Mouse (Mus musculus): ENCODE measurements around the gene Nr1d1. TPM values are rescaled to one million over a fixed set of nuclear protein-coding genes. Genes with fewer than 3 reads are reported as not detected.
A peak's percentile ranks its signal among the peaks of the same experiment; 100 is the strongest.
"Not testable (repeated sequence)": the region's sequence is repeated elsewhere in the genome, so short reads cannot be mapped to it uniquely, and the experiment has no call there.

Nr1d1 gene
- polyA plus RNA-seq, 1 experiment, result 156 TPM

DNA sequence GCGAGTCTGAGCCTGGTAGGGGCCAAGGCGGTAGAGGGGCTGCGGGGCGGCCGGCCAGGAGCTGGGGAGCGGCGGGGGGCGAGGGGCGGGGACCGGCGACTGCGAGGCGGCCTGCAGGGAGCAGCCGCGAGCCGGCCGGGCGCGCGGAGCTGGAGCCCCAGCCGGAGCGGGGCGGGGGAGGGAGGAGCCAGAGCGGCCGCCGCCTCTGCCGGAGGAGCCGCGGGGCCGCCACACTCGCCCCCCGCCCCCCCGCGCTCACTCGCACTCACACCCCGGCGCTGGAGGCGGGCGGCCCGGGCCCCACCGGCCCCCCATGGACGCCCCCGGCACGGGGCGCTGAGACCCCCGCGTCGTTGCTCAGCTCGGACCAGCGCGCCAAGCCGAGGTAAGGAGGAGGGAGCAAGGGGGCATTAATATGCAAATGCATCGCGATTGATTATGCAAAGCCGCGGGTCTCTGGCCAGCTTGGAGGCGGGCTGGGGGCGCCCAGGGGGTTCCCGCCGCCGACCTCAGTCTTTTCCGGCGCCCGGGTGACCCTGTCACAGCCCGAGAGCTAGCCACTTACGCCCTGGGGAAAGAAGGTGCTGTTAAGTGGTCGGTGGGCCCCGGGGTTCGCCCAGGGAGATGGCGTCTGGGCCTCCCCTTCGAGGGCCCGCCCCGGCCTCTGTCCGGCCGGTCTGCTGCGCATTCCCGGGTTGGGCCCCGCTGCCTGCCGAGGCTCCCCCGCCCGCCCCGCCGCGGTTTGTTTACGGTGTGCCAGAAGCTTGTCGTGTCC is 33.3 kb downstream of the Nr1d1 start:
- Histone ChIP-seq H3K27ac (ENCODE audit: insufficient read depth, low read length) (peak overlapping the region; percentile 99), H3K4me3 (ENCODE audit: insufficient read depth, low read length) (peak overlapping the region; percentile 55), H3K4me1 (ENCODE audit: control insufficient read depth, insufficient read depth, low read length) (peaks cover 8% of the 10 kb centered on the region)
- TF ChIP-seq CTCF (IDR thresholded peaks at IDR 0.05; ENCODE audit: extremely low read depth, insufficient read depth, low read length), result no peak
- TF ChIP-seq POLR2A (IDR thresholded peaks at IDR 0.05; ENCODE audit: extremely low read depth, insufficient read depth, low read length), result no peak

DNA sequence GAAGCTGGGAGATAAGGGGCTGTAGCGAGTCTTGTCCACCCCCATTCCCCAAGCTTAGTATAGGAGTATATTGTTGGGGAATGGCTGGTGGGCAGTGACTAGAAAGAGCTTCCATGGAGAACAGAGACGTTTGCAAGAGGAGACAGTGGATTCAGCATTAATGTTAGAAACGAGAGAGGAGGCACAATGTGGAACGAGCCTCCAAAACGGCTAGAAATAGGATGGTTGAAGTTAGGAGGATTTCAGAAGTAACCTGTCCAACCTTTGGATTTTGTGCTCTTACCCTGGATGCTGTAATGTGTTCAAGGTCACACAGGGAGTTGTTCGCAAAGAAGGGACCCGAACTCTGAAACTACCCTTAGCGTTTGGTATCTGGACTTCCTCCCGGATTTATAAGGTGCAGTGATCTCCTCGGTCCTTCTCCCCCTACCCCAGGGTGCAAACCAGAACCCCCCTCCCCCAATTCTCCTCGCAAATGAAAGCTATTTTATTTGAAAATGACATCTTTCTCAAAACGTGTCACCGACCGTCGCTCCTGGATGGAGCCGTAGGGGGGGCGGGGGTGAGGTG is 34.0 kb downstream of the Nr1d1 start:
- peak overlapping the region; percentile 43 for H3K27ac ChIP-seq (ENCODE audit: insufficient read depth, low read length)
- H3K4me1 ChIP-seq (ENCODE audit: control insufficient read depth, insufficient read depth, low read length), result peaks cover 5% of the 10 kb centered on the region
- H3K4me3 ChIP-seq (ENCODE audit: insufficient read depth, low read length), result peak overlapping the region; percentile 55
- TF ChIP-seq CTCF (IDR thresholded peaks at IDR 0.05; ENCODE audit: extremely low read depth, insufficient read depth, low read length) (no peak), POLR2A (IDR thresholded peaks at IDR 0.05; ENCODE audit: extremely low read depth, insufficient read depth, low read length) (no peak)

DNA sequence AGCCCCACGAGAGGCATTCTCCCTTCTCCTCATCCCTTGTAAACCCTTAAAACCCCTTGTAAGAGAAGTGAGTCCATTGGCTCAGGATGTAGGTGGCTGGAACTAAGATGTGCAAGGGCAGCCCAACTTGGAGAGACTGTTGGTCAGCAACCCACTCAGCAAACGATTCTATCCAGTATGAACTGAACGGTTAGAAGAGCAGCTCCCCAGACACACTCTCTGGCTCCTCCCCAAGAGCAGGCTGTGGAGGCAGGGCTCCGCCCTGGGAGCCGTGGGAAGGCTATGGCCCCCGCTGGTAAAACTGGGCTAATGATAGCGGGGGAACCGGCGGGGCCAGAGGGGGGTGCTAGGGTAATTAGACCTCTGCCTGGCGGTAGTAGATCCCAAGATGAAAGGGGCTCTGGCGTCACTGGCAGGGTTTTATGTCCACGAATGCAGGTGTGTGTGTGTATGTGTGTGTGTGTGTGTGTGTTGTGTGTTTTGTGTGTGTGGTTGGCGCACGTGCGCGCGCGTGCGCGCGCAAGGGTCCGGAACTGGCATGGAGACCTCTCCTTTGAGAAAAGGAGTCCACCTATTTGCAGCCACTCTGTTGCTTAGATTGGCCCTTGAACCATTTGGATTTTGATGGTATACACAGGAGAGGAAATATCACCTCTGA is 34.6 kb downstream of the Nr1d1 start, which contains the start of gene Thra:
Thra (plus strand) TSS at position 246 of the 658 bp plus-strand sequence.
- TF ChIP-seq POLR2A (IDR thresholded peaks at IDR 0.05; ENCODE audit: extremely low read depth, insufficient read depth, low read length) (peak; percentile 66; the same call in 1 of the 2 replicates), CTCF (IDR thresholded peaks at IDR 0.05; ENCODE audit: extremely low read depth, insufficient read depth, low read length) (no peak)
- peak within 1 kb of the TSS; percentile 55 for H3K4me3 ChIP-seq (ENCODE audit: insufficient read depth, low read length)
- H3K27ac ChIP-seq (ENCODE audit: insufficient read depth, low read length), result peak within 1 kb of the TSS; percentile 43
- peaks cover 3% of the 10 kb centered on the region for H3K4me1 ChIP-seq (ENCODE audit: control insufficient read depth, insufficient read depth, low read length)

GRCm38 (mm10) chr11:98740026-98740392 is 35.1 kb downstream of the Nr1d1 start:
- no peak for TF ChIP-seq CTCF (IDR thresholded peaks at IDR 0.05; ENCODE audit: extremely low read depth, insufficient read depth, low read length)
- no peak for TF ChIP-seq POLR2A (IDR thresholded peaks at IDR 0.05; ENCODE audit: extremely low read depth, insufficient read depth, low read length)
- H3K27ac ChIP-seq (ENCODE audit: insufficient read depth, low read length), result peak overlapping the region; percentile 43
- H3K4me1 ChIP-seq (ENCODE audit: control insufficient read depth, insufficient read depth, low read length), result peaks cover 3% of the 10 kb centered on the region
- H3K4me3 ChIP-seq (ENCODE audit: insufficient read depth, low read length), result peak overlapping the region; percentile 55

GRCm38 (mm10) chr11:98738925-98739324 is 36.2 kb downstream of the Nr1d1 start:
- peak overlapping the region; percentile 91 for H3K27ac ChIP-seq (ENCODE audit: insufficient read depth, low read length)
- peaks cover 6% of the 10 kb centered on the region for H3K4me1 ChIP-seq (ENCODE audit: control insufficient read depth, insufficient read depth, low read length)
- TF ChIP-seq POLR2A (IDR thresholded peaks at IDR 0.05; ENCODE audit: extremely low read depth, insufficient read depth, low read length) (no peak), CTCF (IDR thresholded peaks at IDR 0.05; ENCODE audit: extremely low read depth, insufficient read depth, low read length) (no peak)
- H3K4me3 ChIP-seq (ENCODE audit: insufficient read depth, low read length), result peak overlapping the region; percentile 10

GRCm38 (mm10) chr11:98738428-98738911 is 36.7 kb downstream of the Nr1d1 start:
- H3K27ac ChIP-seq (ENCODE audit: insufficient read depth, low read length), result peak overlapping the region; percentile 91
- TF ChIP-seq CTCF (IDR thresholded peaks at IDR 0.05; ENCODE audit: extremely low read depth, insufficient read depth, low read length), result no peak
- peak; percentile 48; the same call in 1 of the 2 replicates for TF ChIP-seq POLR2A (IDR thresholded peaks at IDR 0.05; ENCODE audit: extremely low read depth, insufficient read depth, low read length)
- H3K4me3 ChIP-seq (ENCODE audit: insufficient read depth, low read length), result peak overlapping the region; percentile 10
- H3K4me1 ChIP-seq (ENCODE audit: control insufficient read depth, insufficient read depth, low read length), result peaks cover 6% of the 10 kb centered on the region

DNA sequence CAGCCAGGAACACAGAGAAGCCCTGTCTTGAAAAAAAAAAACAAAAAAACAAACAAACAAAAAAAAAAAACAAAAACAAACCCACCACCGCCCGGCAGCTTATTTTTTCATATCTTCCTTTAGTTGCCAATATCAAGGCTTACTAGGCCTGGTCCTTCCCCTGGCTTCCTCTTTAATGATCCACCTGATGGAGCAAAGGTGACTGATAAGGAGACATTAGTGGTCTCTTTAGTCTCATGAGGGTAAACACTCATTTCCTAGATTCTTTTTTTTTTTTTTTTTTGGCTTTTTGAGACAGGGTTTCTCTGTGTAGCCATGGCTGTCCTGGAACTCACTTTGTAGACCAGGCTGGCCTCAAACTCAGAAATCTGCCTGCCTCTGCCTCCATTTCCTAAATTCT is 37.9 kb downstream of the Nr1d1 start:
- H3K4me1 ChIP-seq (ENCODE audit: control insufficient read depth, insufficient read depth, low read length); H3K27ac ChIP-seq (ENCODE audit: insufficient read depth, low read length); H3K4me3 ChIP-seq (ENCODE audit: insufficient read depth, low read length): not testable (repeated sequence)

DNA sequence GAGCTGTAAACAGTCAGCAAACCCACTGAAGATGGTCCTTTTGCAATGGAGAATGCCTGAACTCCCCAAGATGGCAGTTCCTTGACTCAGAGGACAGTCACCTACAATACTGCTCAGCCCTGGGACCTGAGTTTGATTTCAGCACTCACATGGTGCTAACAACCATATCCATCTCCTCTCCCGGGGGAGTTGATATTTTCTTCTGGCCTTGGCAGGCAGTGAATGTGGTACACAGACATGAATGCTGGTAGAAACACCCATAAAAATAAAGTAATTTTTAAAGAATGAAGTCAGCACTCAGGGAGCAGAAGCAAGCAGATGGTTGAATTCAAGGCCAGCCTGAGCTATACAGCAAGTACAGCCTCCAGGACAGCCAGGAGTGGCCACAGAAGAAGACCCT is 39.0 kb downstream of the Nr1d1 start:
- Histone ChIP-seq H3K4me1 (ENCODE audit: control insufficient read depth, insufficient read depth, low read length) (peaks cover 6% of the 10 kb centered on the region), H3K27ac (ENCODE audit: insufficient read depth, low read length) (no peak overlapping the region), H3K4me3 (ENCODE audit: insufficient read depth, low read length) (no peak overlapping the region)
- TF ChIP-seq POLR2A (IDR thresholded peaks at IDR 0.05; ENCODE audit: extremely low read depth, insufficient read depth, low read length) (no peak), CTCF (IDR thresholded peaks at IDR 0.05; ENCODE audit: extremely low read depth, insufficient read depth, low read length) (no peak)

- no peak for TF ChIP-seq CTCF (IDR thresholded peaks at IDR 0.05; ENCODE audit: extremely low read depth, insufficient read depth, low read length)
- TF ChIP-seq POLR2A (IDR thresholded peaks at IDR 0.05; ENCODE audit: extremely low read depth, insufficient read depth, low read length), result no peak
- peak overlapping the region; percentile 85 for H3K27ac ChIP-seq (ENCODE audit: insufficient read depth, low read length)
Observed at GRCm38 (mm10) chr11:98735111-98735510, 40.0 kb downstream of the Nr1d1 start.

More at GRCm38 (mm10) chr11:98735111-98735510, 40.0 kb downstream of the Nr1d1 start:
- no peak overlapping the region for H3K4me3 ChIP-seq (ENCODE audit: insufficient read depth, low read length)
- peaks cover 6% of the 10 kb centered on the region for H3K4me1 ChIP-seq (ENCODE audit: control insufficient read depth, insufficient read depth, low read length)
